Mouse (Mus musculus) myocyte (in vitro differentiated cells): ENCODE measurements around the gene Lbhd1.

Experiments used
- MYOD1 ChIP-seq, 3 experiments: IDR thresholded peaks; one replicate each; pipeline ENCODE4 v1.6.1; 2011; ENCODE audit warnings: control low read depth in 2 of 3, low read depth in 2 of 3, mild to moderate bottlenecking in 2 of 3, moderate library complexity in 1 of 3; ENCODE audit not compliant: insufficient read length in 2 of 3, control insufficient read depth in 1 of 3
- MYOG ChIP-seq, 3 experiments: IDR thresholded peaks; one replicate each; pipeline ENCODE4 v1.6.1; 2011; ENCODE audit warnings: control low read depth in 2 of 3, low read depth in 2 of 3, mild to moderate bottlenecking in 2 of 3; ENCODE audit not compliant: insufficient read length in 2 of 3, control insufficient read depth in 1 of 3, insufficient read depth in 1 of 3
- POLR2A ChIP-seq: IDR thresholded peaks from one replicate; pipeline ENCODE4 v1.6.1; 2011; ENCODE audit warnings: low read depth, mild to moderate bottlenecking, control low read depth, moderate library complexity; ENCODE audit not compliant: insufficient read length

GRCm38 (mm10) chr19:8838041-8838730 is 45.3 kb upstream of the Lbhd1 start:
- TF ChIP-seq MYOD1 (IDR thresholded peaks at IDR 0.05; ENCODE audit: control insufficient read depth in 1 of 3, insufficient read length in 2 of 3, low read depth in 2 of 3) (no peak), MYOG (IDR thresholded peaks at IDR 0.05; ENCODE audit: control insufficient read depth in 1 of 3, insufficient read depth in 1 of 3, insufficient read length in 2 of 3, low read depth in 2 of 3) (no peak), POLR2A (no peak)
